Mouse (Mus musculus) heart, embryonic 14.5 days (tissue): ENCODE measurements around the gene 1700025G04Rik. TPM values are rescaled to one million over a fixed set of nuclear protein-coding genes. Genes with fewer than 3 reads are reported as not detected.
A peak's percentile ranks its signal among the peaks of the same experiment; 100 is the strongest.

Experiments used
- ATAC-seq: fragments of 200-750 bp; cut with Nextera tagmentation; 2 replicates; pipeline ENCODE4 v1.8.0; 2017; ENCODE audit warnings: low read depth, moderate TSS enrichment; ENCODE audit not compliant: insufficient number of reproducible peaks, insufficient read depth, low FRiP score
- H3K27ac ChIP-seq, 2 experiments: fragments of 200-500 bp in 1 of 2; fragments of 300-500 bp in 1 of 2; sonication (generic) in 1 of 2; replicated peaks in 1 of 2; 2 replicates each; pipeline ENCODE4 v1.5.1; 2012 to 2014; ENCODE audit warnings: low read depth in 2 of 2, low read length in 2 of 2, control low read depth in 1 of 2, mild to moderate bottlenecking in 1 of 2, mixed read lengths in 1 of 2; ENCODE audit not compliant: control insufficient read depth in 1 of 2, insufficient read depth in 1 of 2
- H3K27me3 ChIP-seq: fragments of 300-500 bp; sonication (generic); 2 replicates; pipeline ENCODE4 v1.6.1; 2014; ENCODE audit warnings: mild to moderate bottlenecking, low read length, control low read depth; ENCODE audit not compliant: control insufficient read depth, insufficient read depth
- H3K36me3 ChIP-seq: fragments of 300-500 bp; sonication (generic); 2 replicates; pipeline ENCODE4 v1.6.1; 2014; ENCODE audit warnings: mild to moderate bottlenecking, control low read depth, low read length, mixed read lengths; ENCODE audit not compliant: control insufficient read depth, insufficient read depth
- H3K4me1 ChIP-seq, 2 experiments: fragments of 200-500 bp in 1 of 2; fragments of 300-500 bp in 1 of 2; sonication (generic) in 1 of 2; 2 replicates each; pipeline ENCODE4 v1.6.1; 2012 to 2014; ENCODE audit warnings: low read length in 2 of 2, control low read depth in 1 of 2, mixed read lengths in 1 of 2; ENCODE audit not compliant: control insufficient read depth in 2 of 2, insufficient read depth in 2 of 2
- H3K4me2 ChIP-seq: fragments of 300-500 bp; sonication (generic); 2 replicates; pipeline ENCODE4 v1.6.1; 2014; ENCODE audit warnings: mild to moderate bottlenecking, low read length
- H3K4me3 ChIP-seq, 2 experiments: fragments of 200-500 bp in 1 of 2; fragments of 300-500 bp in 1 of 2; sonication (generic) in 1 of 2; 2 replicates each; pipeline ENCODE4 v1.5.1; 2012 to 2014; ENCODE audit warnings: low read length in 2 of 2, mild to moderate bottlenecking in 2 of 2, control low read depth in 1 of 2, low read depth in 1 of 2, moderate library complexity in 1 of 2; ENCODE audit not compliant: control insufficient read depth in 1 of 2, insufficient read depth in 1 of 2
- H3K9ac ChIP-seq: fragments of 300-500 bp; sonication (generic); 2 replicates; pipeline ENCODE4 v1.6.1; 2014; ENCODE audit warnings: mild to moderate bottlenecking, low read length
- H3K9me3 ChIP-seq: fragments of 300-500 bp; sonication (generic); 2 replicates; pipeline ENCODE4 v1.6.1; 2016; ENCODE audit warnings: low read length, control low read depth; ENCODE audit not compliant: control insufficient read depth
- WGBS: fragments of 180-500 bp; shearing (Covaris S2); extraction: QIAGEN DNeasy Blood & Tissue Kit; methylation state at CpG from one replicate; pipeline ENCODE4 v1.1.7; 2014; 5-methylcytosine and 5-hydroxymethylcytosine counted together
- polyA plus RNA-seq: library from polyadenylated mRNA; unstranded; fragments of >200 nt; fragmentation: Nextera tagmentation; extraction: Ambion mirVana; gene quantifications from 2 replicates; pipeline ENCODE4 v1.2.1, GENCODE M21; 2014

The 1700025G04Rik gene
- polyA plus RNA-seq, 1 experiment from 2014 or later, result 35.7 TPM

DNA sequence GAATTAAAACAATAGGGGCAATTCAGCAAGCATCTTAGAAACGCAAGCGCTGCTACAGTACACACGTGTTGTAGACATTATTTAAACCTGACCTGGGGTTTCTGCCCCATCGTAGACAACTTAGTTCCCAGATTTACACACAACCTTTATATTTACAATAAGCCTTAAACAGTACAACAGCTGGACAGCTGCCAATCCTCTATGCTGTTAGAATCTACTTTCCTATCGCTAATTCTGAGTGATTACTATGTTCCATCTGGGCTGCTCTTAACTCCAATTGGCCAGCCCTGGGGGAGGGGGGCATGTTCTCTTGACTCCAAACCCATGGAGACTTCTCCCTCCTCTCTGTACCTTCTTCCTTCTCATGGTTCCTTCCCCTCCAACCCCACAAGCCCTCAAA lies 11.8 kb upstream of the 1700025G04Rik start:
- Histone ChIP-seq H3K4me2 (no peak overlapping the region), H3K4me1 (peaks cover 5 to 12% of the 10 kb centered on the region in 2 experiments; a peak in 3 of 4 replicates), H3K27ac (no peak overlapping the region), H3K9me3 (no peaks in the 10 kb centered on the region), H3K4me3 (no peak overlapping the region), H3K9ac (no peak overlapping the region), H3K27me3 (no peaks in the 10 kb centered on the region), H3K36me3 (no peaks in the 10 kb centered on the region)
- ATAC-seq, result no peak
- WGBS, result 65% methylated on average over 5 of the region's 5 CpGs

DNA sequence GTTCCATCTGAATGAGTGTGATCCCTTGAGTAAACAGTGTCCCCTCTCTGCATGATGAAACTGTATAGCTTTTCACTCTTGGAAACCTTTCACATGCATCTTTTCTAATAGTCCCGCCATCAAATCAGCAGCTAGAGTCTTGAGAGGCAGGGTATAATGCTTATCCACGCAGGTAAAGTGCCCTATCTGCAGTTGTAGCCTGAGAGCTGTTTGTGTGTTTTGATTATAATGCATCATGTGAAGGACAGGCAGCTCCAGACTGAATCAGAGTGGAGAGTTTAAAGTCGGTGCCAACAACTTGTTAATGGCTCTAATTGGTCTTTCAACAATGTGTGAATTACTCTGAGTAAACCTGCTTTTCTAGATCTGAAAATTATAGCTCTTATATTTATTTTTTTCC lies 6.1 kb upstream of the 1700025G04Rik start:
- Histone ChIP-seq H3K4me1 (no peaks in the 10 kb centered on the region; a peak in 2 of 4 replicates), H3K27ac (no peak overlapping the region), H3K4me3 (no peak overlapping the region), H3K9me3 (no peaks in the 10 kb centered on the region), H3K36me3 (no peaks in the 10 kb centered on the region), H3K4me2 (no peak overlapping the region), H3K27me3 (no peaks in the 10 kb centered on the region), H3K9ac (no peak overlapping the region)
- ATAC-seq, result no peak
- WGBS, result 58% methylated on average over 3 of the region's 3 CpGs

DNA sequence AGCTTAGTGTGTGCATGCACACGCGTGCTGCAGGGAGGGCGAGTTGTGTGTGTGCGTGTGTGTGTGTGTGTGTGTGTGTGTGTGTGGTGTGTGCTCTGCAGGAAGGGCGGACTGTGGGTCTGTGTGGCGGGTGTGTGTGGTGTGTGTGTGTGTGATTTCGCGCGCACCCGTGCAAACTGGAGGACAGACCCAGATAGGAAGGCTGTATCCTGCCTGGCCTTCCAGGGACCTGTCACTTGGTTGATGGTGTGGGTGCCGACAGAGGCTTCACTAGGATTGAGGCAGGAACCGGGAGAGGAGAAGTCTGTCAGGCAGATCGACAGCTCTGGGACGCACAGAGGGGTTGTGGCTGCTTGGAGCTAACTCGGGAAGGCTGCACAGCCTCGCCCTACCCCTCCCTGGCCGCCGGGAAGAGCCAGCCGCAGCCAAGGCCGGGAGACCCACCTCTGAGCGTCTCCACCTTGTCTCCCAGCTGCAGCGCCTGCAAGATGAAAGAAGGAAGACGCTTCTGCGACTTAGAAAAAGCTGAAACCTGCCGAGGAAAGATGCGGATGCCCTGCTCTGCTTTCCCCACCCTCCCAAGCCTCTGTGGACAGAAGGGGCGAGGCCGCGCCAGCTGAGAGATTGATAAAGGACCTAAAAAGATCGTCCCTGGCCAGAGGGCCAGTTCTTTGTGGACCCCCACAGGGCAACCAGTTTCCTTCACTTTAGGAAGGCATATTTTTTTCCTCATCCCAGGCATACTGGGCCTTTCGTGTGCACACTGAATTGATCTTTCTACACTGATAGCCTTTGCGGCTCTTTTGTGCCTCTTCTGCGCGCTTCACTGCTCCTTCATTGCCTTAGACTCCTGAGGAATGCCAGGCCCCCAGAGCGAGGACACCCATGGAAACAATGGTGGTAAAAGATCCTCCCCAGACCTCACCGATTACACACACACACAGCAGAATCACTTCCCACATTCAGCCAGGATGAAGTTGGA lies 930 bp upstream of the 1700025G04Rik start:
- under 1% methylated on average over 35 of the region's 36 CpGs for WGBS

DNA sequence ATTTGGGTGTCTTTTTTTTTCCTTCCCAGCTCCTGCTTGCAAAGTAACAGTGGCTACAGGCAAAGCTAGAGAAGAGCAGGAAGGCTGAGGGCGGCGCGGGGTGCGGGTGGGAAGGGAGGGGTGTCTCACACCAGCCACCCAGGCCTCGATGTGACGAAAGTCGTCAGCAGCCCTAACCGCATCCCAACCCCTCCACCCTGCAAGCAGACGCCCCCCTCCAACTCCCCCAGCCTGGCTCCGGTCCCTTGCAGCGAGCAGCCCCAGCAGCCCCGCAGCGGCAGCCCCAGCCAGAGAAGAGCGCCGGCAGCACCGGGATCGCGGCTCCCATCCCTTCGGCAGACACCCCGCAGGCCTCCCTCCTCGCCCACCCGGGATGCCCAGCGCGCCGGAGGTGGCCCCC lies 399 bp downstream of the 1700025G04Rik start:
- WGBS, result 0% methylated on average over 21 of the region's 25 CpGs
- Histone ChIP-seq H3K9me3 (no peaks in the 10 kb centered on the region), H3K27ac (peak overlapping the region; percentile 90 to 91), H3K4me2 (peak overlapping the region; percentile 93), H3K4me1 (peaks cover 14 to 34% of the 10 kb centered on the region in 2 experiments), H3K4me3 (peak overlapping the region; percentile 72 to 77), H3K9ac (peak overlapping the region; percentile 92), H3K36me3 (no peaks in the 10 kb centered on the region), H3K27me3 (no peaks in the 10 kb centered on the region)
- peak; percentile 0; the same call in 1 of the 2 replicates for ATAC-seq

More for the DNA sequence above, 930 bp upstream of the 1700025G04Rik start:
- peaks cover 5 to 22% of the 10 kb centered on the region in 2 experiments for H3K4me1 ChIP-seq
- H3K4me3 ChIP-seq, result peak overlapping the region; percentile 72 to 77
- H3K36me3 ChIP-seq, result no peaks in the 10 kb centered on the region
- H3K27ac ChIP-seq, result peak overlapping the region; percentile 46 to 90
- ATAC-seq, result peak; percentile 41
- H3K4me2 ChIP-seq, result peak overlapping the region; percentile 93
- H3K9ac ChIP-seq, result peak overlapping the region; percentile 92
- H3K9me3 ChIP-seq, result no peaks in the 10 kb centered on the region
- H3K27me3 ChIP-seq, result no peaks in the 10 kb centered on the region

DNA sequence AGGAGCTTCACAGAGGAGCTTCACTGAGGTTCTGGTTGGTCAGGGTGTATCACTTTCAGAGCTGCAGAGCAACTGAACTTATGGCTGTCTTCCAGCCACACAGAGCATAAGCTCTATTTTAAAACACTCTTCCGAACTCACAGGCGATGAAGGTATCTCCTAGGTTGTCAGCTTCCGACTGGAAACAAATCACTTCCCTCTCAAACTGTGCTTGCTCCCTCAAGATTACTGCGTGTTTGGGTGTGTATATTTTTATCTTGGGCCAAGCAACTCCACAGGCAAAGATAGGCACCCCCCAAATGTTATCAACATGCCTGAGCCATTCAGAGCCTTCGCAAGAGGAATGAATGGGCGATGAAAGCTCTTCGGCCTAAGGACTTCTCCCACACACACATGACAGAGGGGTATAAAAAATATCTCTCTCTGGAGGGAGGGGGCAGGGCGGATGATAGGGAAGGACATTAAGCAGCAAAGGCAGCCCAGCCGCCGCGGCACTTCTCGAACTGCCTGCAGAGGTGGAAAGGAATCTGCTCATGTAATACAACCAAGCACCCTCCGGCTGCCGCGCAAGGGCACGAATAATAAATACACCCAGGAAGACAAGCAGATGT lies 1.0 kb downstream of the 1700025G04Rik start:
- Histone ChIP-seq H3K4me3 (peak overlapping the region; percentile 72 to 77), H3K4me1 (peaks cover 15 to 40% of the 10 kb centered on the region in 2 experiments), H3K9ac (peak overlapping the region; percentile 92), H3K4me2 (peak overlapping the region; percentile 93), H3K27me3 (no peaks in the 10 kb centered on the region), H3K36me3 (no peaks in the 10 kb centered on the region), H3K9me3 (no peaks in the 10 kb centered on the region), H3K27ac (peak overlapping the region; percentile 90 to 91)
- peak; percentile 52 for ATAC-seq
- WGBS, result under 1% methylated on average over 16 of the region's 16 CpGs

DNA sequence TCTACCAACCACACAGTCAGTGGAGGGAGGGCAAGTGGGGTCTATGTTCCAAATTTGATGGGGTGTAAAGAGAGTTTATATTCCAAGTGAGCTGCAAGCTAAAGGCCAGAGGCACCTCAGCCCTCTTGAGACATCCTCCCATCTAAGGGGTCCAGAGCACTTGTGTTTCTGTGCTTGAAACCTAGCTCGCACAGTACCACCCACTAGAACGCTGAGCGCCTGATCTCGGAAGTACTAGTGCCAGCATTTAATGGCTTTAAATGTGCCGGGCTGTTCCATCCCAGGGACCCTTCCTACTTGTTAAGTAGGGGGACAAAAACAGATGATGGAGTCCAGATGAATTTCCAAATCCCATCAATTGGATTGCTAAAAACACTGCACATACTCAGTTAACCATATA lies 1.9 kb downstream of the 1700025G04Rik start:
- H3K27ac ChIP-seq, result peak overlapping the region; percentile 27 to 90; a peak in 2 of 4 replicates
- no peaks in the 10 kb centered on the region for H3K27me3 ChIP-seq
- H3K4me3 ChIP-seq, result peak overlapping the region; percentile 4 to 77; a peak in 3 of 4 replicates
- no peaks in the 10 kb centered on the region for H3K9me3 ChIP-seq
- no peaks in the 10 kb centered on the region for H3K36me3 ChIP-seq
- H3K4me2 ChIP-seq, result peak overlapping the region; percentile 93
- H3K9ac ChIP-seq, result peak overlapping the region; percentile 92
- ATAC-seq, result no peak
- WGBS, result 59% methylated on average over 5 of the region's 5 CpGs
- peaks cover 15 to 41% of the 10 kb centered on the region in 2 experiments for H3K4me1 ChIP-seq

DNA sequence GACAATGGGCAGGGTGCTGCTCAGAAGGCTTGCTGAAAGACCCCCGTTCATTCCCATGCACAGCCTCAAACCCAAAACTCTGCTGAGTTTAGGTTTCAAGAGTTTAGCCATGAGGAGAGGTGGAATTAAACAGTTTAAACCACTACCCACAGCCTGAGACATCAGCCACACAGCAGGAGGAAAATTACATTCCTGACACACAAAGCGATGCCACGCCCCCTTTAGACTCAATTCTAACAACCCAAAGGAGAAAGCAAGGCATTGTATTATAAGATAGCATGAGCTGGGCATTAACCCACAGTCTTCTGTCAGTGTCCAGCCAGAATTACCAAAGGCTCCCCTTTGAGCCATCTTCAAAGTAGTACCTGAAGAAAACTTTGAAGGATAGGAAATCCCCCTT lies 3.0 kb downstream of the 1700025G04Rik start:
- Histone ChIP-seq H3K9me3 (no peaks in the 10 kb centered on the region), H3K27me3 (no peaks in the 10 kb centered on the region), H3K4me3 (no peak overlapping the region), H3K27ac (no peak overlapping the region), H3K36me3 (no peaks in the 10 kb centered on the region), H3K9ac (no peak overlapping the region), H3K4me1 (peaks cover 18 to 46% of the 10 kb centered on the region in 2 experiments), H3K4me2 (no peak overlapping the region)
- ATAC-seq, result no peak
- 78% methylated on average over 3 of the region's 3 CpGs for WGBS
